Mouse (Mus musculus): ENCODE data around the gene Nudc. TPM values are rescaled to one million over a fixed set of nuclear protein-coding genes. Genes with fewer than 3 reads are reported as not detected.
"Not testable (repeated sequence)": the region's sequence is repeated elsewhere in the genome, so short reads cannot be mapped to it uniquely, and the experiment has no call there.

The Nudc gene
- polyA plus RNA-seq, 1 experiment, result 43.9 TPM

DNA sequence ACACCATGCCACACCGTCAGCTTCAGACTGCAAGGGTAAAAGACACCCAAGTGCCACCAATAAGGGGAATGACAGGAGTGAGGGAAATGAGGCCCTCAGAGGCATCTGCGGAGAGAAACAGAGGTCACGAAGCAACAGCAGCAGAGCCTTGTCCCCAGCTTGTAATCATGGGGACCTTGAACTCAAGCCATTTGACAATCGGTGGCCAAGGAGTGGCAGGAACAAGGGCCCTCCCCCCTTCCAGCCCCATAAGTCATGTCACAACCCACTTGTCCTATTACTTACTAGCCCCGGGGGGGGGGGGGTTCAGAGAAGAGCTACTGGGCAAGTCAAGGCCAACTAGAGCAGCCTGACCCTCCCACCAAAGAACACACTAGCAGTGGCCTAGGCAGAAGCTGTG is 9.1 kb downstream of the Nudc start:
- no peak for DNase-seq (ENCODE audit: low read depth)

DNA sequence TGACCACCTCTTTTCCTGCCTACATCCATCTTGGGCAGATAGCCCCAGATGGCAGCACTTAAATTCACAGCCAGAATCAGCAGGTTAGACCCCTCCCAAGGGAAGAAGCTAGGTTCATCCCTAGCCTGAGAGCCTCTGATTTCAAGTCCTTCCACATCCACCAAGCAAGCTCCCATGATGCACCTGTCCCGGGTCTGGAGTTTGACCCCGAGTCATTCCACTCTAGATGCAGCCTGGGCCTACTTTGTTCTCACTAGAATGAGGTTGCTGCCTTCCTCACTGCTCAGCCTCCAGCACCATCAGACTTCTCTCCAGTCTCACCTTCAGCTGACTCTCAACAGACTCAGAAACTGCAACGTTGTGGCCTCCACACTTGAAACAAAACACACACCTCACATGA is 9.7 kb downstream of the Nudc start:
- no peak for DNase-seq (ENCODE audit: low read depth)

DNA sequence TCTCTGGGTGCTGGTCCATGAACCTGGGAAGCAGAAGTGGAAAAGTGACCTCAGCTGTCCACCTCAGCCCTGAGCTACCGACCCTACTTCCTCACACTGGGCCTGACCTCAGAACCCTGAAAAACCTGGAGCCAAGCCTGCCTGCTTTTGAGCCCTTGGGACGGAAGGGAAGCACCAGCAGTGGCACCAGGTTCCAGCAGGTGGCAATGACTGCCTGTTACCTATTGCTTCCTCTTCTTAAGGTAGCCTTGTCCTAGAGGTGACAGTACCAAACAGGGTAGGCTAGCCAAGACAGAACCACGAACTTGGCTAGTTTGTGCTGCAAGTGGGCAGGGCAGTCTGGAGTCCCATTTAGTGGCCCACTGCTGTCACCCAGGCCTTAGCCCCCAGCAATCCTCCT is 13.0 kb downstream of the Nudc start:
- DNase-seq (ENCODE audit: low read depth), result no peak

DNA sequence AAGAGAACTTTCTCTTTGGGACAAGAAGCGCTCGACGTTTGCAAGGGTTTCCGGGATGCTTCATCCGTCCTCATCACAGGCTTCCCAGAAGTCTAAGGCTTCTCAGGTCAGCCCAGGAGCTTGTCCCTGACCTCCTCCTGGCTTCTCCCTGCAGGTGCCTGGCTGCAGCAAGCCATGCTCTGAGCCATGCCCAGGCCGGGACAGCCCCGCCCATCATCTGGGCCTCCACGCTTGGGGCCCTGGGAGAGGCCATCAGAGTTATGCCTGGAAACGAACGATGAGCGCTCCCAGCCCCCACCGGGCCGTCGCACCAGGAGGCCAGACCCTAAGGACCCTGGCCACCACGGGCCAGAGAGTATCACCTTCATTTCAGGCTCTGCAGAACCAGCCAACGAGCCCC is 18.0 kb downstream of the Nudc start:
- no peak for DNase-seq (ENCODE audit: low read depth)

DNA sequence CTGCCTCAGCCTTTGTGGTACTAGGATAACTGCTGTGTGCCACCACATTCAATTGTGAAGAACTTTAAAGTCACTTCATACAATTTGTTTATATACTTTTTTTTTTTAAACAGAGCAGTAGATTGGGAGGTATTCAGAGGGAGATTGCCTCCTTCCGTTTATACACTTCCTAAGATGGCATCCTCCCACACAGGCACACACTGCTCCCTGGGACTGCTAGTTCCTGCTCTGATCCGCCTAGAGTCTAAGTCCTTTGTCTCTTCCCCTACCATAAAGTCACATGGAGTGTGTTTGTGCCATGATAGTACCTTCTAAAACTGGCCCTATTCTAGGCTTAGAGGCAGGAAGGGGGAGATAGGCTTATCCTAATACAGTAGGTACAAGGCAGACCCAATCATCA is 24.3 kb downstream of the Nudc start:
- no peak for DNase-seq (ENCODE audit: low read depth)

DNA sequence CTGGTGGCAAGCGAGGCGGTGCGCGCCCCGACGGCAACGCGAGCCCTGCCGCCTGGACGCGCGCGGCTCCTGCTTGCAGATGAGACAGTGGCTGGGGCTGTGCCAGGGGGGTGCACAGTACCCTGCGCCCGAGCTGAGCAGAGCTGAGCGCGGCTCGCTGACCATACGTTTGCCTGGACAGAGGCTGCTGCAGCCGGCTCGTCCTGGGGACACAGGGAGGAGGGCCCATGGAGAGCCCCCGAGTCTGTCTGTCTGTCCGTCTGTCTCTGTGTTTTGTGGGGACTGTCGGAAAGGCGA is 26.5 kb downstream of the Nudc start:
- DNase-seq (ENCODE audit: low read depth), result no peak

DNA sequence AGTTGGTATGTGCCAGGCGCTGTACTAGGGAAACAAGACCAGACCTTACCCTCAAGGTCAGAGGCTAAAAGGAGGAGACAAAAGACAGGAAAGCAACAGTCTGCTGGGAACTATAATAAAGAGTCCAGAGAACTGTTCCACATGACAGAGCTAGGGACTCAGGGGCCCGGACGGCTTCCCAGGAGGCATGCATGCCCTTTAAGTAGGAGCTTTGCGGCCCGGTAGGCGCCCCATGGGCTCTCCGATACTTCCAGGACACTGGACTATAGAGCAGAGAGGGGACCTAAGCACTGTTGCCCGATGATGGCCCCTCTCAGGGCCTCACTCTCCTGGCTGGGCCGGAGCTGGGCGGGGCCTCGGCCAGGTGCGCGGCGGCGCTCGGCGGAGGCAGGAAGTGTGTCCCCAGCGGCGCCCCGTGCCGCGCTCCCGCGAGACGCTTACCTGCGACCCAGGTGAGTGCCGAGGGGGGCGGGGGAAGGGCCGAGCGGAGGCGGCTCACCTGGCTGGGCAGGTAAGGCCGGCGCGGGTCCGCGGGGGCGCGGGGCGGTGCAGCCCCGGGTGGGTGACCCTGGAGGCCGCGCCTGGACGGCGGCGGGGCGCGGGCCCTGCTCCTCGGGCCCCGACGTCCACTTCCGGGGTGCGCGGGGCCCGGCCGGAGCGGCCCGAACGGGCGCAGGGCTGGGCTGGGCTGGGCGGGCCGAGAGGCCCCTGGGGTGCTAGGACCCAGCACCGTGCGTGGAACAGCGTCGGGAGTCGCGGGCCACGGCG is 27.0 kb downstream of the Nudc start, which contains the start of gene Kdf1:
Kdf1 (plus strand) TSS at position 363 of the 768 bp plus-strand sequence.
- no peak for DNase-seq (ENCODE audit: low read depth)

DNA sequence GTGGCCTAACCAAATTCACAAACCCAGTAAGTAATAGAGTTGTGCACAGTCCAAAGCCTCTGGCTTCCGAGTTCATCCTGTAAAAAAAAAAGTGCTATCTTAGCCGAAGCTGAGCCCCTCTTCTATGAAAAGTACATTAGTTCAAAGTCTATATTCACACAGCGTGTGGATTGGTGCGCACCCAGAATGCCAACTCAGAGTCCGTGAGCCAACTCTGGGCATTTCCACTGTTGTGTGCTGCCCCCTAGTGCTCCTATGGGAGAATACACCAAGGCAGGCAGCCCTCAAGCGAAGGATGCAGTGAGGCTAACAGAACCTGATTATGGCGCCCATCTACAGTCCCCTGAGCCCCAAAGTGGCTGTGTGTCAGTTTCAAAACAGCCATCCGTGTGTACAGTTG is 32.8 kb downstream of the Nudc start:
- DNase-seq (ENCODE audit: low read depth), result no peak

DNA sequence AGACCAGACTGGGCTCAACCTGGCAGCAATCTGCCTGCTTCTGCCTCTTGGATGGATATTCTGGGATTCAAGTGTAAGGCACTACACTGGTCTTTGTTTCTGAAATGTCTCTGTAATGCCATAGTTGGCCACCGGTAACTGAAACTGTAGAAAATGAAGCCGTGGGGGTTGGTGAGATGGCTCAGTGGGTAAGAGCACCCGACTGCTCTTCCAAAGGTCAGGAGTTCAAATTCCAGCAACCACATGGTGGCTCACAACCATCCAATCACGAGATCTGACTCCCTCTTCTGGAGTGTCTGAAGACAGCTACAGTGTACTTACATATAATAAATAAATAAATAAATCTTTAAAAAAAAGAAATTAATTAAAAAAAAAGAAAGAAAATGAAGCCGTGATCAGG is 33.3 kb downstream of the Nudc start:
- not testable (repeated sequence) for DNase-seq (ENCODE audit: low read depth)

DNA sequence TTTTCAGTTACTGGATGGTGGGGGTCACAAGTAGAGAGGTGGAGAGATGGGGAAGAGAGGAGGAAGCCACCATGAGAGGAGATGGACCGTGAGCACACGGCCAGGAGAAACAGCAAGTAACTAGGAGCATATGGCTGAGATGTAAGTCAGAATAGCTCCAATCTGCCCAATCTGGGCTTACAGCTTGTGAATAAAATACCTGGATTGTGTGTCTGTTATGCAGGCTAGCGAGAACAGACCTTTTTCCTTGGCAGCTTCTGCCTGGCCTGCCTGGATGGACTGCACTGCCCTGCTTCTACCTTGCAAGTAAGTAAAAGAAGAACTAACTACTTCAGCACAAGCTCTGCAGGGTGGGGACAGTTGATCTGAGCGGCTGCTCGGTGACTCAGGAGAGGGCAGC is 34.7 kb downstream of the Nudc start:
- no peak for DNase-seq (ENCODE audit: low read depth)

DNA sequence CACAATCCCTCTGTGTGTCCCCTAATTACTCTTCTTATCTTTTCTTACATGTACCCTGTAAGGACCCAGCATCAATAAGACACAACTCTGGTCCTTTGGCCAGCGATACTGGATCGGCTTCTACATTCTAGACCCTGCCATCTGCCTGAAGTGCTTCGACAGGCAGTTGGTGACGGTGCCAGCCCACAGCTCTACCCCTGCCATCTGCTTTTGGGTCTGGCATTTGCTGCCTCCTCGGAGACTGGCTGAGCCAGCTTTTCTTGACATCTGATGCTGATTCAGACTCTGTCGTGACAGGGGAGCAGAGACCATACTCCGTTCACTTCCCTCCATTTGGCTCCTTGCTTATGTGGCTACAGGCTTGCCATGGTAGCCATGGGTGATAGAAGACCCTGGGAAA is 36.8 kb downstream of the Nudc start:
- no peak for DNase-seq (ENCODE audit: low read depth)

DNA sequence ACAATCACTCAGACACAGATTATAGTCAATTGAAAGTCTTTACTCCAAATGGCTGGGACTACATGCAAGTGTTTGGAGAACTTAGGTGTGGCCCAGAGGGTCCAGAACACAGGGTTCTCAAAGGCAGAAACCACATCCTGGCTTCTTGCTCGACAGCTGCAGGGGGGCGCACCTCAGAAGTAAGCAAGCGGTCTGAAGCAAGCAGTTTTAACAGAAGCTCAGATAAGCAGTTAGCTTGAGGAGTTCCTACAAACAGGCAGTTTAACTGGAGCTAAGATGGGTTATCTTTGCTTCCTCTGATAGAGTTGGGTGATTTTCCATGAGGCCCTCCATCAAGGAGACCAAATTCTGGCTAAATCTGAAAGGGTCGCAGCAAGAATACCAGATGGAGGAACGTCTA is 39.2 kb downstream of the Nudc start:
- DNase-seq (ENCODE audit: low read depth), result no peak

DNA sequence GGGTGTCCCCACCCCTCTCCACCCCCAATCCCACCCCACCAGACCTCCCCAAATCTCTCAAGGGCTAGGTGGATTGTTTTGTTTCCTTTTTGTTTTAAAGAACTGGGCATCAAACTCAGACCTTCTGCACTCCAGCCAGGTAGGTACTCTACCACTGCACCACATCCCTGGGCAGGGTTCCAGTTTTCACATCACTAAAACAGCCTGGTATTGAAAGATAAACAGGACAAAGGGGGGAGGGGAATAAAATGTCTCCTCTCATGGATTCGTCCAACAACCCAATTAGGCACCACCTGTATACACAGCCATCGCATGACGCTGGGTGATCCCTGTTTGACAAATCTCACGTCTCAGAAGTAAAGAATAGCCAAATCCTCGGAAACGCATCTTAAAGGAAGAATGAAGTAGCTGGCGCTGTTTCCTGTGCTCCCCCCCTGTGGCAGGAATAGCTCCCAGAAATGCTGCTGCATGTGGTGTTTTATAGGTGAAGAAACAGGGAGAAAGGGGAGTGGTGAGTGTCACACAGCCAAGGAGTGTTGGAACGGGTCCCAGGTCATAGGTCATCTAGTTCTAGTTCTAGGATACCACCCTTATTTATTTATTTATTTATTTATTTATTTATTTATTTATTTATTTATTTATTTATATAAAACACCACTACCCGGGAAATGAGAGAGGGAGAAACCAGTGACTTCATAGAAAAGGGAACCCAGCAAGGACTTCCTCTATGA is 40.9 kb downstream of the Nudc start:
- no peak for DNase-seq (ENCODE audit: low read depth)

DNA sequence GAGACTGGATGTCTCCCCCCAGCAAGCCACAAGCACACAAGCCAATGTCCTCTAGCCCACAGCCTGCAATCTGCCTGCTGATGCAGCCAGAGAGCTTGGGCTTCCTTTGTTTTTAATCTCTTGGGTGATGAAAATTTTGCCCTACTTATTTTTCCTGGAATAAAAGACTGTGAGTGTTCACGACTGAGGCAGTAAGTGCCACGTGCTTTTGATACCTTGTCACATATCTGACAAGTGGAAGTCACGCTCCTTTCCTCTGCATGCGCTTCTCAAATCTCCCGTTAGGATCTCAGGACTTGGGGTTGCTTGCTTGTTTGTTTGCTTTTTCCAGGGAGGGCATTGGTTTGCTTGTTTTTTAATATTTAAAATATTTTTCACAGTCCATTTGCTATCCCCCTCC is 41.5 kb downstream of the Nudc start:
- DNase-seq (ENCODE audit: low read depth), result no peak

DNA sequence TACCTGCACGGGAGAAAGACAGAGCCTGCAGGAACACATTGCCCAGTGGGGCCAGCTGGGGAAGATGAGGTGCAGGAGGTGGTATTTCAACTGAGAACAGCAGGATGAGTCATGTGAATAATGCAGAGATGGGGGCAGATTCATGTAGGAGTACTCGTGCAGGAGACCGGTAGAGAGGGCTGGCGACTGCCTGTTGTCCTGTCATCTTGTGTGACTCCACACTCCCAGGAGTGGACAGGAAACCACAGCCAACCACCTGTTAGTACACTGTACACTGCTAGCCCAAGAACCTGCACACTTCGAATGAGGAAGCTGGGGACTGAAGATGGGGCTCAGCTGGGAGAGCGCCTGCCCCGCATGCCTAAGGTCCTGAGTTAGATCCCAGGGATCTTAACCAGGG is 44.3 kb downstream of the Nudc start:
- DNase-seq (ENCODE audit: low read depth), result no peak

DNA sequence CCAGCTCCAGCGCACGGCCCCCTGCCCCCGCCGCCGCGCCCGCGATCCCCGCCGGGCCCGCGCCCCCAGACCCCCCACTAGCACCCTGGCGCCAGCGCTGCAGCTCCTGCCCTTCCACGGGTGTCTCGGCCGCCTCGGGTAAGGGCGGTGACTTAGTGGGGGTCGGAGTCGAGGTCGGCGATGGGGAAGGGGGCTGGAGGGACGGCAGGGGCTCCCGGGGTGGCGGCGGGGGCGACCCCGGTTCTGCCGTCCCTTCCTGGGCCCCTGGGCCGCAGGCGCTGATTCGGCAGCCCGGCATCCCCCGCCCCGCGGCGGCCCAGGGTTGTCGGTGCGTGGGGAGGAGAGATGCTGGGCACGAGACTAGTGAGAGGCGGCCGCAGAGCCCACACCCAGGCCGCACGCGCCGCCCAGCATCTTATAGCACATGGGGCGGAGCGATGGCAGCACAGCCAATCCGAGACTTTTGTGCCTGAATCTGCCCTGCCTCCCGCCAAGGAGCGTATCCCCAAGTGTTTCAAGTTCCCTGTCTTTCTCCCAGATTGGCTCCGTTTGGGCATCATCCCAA is 47.6 kb downstream of the Nudc start, which contains the start of gene Trnp1:
Trnp1 (minus strand) TSS at position 391 of the 565 bp plus-strand sequence.
- DNase-seq (ENCODE audit: low read depth), result no peak

DNA sequence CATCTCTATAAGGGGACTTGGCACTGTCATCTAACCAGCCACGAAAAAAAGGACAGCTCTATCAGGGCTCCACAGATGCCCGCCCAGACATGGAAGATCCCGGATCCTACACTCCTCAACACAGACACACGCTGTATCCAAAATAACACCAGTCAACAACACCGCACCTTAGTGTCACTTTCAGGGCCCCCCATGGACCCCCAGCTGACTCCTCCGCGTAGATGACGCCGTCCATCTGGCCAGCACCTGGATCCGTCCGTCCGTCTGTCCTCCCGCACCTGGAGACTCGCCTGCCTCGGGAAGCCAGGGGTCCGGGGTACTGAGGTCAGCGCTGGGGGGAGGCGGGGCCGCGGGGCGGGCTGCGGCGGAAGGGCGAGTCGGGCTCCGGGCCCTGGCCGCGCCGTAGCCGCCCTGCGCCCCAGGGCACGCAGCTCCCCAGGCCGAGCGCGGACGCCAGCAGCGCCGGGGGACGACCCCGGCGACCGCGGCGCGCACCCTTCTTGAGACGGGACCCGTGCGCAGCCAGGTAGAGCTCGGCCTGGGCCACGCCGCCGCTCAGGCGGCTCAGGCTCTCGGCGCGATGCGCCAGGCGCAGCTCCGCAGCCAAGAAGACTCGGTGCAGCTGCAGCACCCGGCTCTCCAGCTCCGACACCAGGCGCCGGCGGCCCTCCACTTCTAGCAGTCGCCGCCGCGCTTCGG is 48.2 kb downstream of the Nudc start:
- DNase-seq (ENCODE audit: low read depth), result no peak

DNA sequence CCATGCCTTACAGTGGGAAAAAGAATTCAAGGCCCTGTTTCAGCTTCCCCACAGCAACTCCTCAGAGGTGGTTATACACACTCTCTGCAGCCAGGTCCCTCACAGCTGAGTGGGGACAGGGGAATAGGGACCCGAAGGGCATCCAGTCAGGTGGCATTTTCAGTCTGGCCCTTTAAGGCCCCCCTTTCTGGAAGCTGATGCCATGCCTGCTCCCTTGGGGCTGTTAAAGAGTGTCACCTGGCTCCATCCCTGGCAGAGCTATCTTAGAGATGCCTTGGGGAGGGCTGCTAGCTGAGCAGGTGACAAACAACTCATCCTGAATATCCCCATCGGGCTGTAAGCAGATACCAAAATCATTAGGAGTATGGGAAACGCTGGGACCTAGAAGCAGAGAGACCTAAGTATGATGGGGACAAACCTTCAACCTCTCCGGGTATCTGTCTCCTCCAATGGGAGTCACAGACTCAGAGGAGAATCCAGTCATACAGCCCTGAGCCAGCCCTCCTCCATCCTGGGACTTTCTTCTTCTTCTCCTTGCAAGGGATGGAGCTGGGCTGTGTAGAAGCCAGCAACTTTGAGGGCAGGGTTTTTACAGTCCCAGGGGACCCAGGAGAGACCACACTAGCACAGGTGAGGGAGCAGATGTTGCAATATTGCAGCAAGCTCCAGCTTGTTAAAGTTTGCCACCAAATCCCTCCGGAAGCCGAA is 48.9 kb downstream of the Nudc start:
- no peak for DNase-seq (ENCODE audit: low read depth)

DNA sequence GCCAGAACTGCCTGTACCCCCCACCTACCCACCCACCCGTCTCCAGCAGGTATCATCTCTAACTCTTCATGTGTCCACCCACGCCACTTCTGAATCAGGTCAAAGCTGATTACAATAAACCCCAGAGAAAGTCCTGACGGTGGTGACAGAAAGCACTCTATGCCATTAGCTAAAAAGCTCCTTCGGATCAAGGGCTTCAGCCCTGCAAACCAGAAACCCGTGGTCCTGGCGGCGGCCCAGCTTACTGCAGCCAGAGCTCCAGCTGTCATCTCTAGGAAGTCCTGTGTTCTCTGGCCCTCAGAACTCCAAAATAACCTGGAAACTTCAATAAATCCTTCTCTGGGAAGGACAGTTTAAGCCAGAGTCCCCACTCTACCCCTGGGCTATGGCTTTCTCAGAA is 50.1 kb downstream of the Nudc start:
- DNase-seq (ENCODE audit: low read depth), result no peak

DNA sequence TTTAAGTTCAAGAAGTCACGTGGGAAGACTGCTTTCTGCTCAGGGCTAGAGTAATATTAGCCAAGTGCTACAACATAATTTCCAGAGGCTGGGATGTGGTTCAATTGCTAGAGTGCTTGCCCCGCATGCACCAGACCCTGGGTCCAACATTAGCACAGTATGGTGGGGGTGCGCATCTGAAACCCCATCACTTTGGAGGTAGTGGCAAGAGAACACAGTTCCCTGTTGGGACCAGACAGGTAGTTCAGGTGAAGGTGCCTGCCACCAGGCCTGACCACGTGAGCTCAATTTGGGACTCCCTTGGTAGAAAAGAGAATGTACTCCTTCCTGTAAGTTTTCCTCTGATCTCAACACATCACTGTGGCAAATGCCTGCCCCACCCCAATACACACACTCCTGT is 50.9 kb downstream of the Nudc start:
- DNase-seq (ENCODE audit: low read depth), result no peak

DNA sequence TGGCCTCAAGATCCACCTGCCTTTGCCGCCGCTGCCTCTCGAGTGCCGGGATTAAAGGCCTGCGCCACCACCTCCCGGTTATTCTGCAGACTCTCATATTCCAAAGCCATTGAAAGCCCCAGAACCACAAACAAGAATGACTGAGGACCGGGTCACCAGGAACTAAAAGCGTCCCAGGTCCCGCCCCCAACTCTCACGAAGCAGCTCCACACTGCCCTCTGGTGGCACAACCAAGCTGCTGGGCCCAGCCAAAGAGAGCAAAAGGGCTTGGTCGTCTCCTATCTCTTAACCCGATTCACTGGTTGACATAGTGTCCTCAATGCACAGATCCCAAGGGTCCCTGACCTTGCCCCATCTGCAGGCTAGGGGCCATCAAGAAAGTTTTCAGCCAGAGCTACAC is 51.4 kb downstream of the Nudc start:
- no peak for DNase-seq (ENCODE audit: low read depth)

DNA sequence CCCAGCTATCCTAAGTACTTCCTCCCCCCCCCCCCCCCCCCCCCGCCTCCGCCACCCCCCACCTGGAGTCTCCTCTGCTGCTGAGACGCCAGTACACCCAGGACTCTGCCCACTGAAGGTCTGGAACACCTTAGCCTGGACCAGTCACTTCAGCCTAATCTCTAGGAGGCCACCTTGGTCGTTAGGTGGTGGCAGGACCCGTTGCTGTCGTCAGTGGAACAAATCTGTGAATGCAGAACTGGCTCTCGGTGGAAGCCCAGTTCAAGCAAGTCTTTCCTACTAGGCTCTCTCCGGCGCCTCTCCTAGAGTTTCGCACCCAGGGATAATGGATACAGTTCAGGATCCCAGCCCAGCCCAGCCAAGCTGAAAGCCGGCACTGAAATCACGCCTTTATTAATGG is 51.9 kb downstream of the Nudc start:
- DNase-seq (ENCODE audit: low read depth), result no peak
